In the genomic region with DNA sequence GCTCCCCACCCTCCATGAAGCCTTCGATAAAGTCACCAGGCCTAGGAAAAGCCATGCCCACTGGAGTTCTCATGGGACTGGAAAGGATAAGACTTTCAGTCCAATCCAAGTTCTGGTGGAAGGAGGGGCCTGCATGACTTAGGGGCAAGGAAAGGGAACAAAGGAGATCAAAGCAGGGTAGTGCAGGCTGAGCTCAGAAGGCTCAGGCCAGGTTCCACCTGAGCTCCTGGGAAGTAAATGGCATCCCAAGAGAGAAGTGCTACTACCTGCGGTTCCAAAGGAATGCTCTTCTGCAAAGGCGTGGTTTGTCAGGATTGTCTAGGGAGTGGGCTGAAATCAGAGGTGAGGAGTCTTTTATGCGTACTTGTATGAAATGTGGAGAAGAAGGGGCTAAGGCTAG, we compare ENCODE assay signal across 21 mouse cellular contexts. TPM values are rescaled to one million over a fixed set of nuclear protein-coding genes. Genes with fewer than 3 reads are reported as not detected.
A peak's percentile ranks its signal among the peaks of the same experiment; 100 is the strongest.
DNase-seq lines count a peak whose midpoint lies in the region; ATAC-seq and TF ChIP-seq lines count a peak whose summit lies in the region.
"Had no signal": no experiment of that assay in that cellular context is flagged by ENCODE, and none has a peak within 500 bp of the region (broad histone marks: within the 10 kb centered on the region; RNA-seq: fewer than 3 reads in every experiment).

No protein-coding gene starts in this region.

- WGBS in intestine, embryonic 15.5 days = 83% methylated on average over 4 of the region's 4 CpGs
- WGBS in intestine, postnatal 0 days = 77% methylated on average over 4 of the region's 4 CpGs
- WGBS in lung, embryonic 14.5 days = 78% methylated on average over 4 of the region's 4 CpGs
- 73% methylated on average over 4 of the region's 4 CpGs for WGBS in stomach, embryonic 16.5 days
- WGBS in stomach, postnatal 0 days = 73% methylated on average over 4 of the region's 4 CpGs

- no peak overlapping the region for H3K4me3 ChIP-seq in intestine, embryonic 15.5 days (replicated peaks)
- H3K4me3 ChIP-seq in intestine, postnatal 0 days (ENCODE audit: low read depth, low read length) = no peak overlapping the region
- no peak overlapping the region for H3K4me3 ChIP-seq in lung, embryonic 14.5 days (ENCODE audit: low read depth, low read length)
- no peak overlapping the region for H3K4me3 ChIP-seq in stomach, embryonic 16.5 days (replicated peaks; ENCODE audit: low read length)
- H3K4me3 ChIP-seq in stomach, postnatal 0 days (ENCODE audit: low read depth, low read length) = no peak overlapping the region
- H3K4me3 ChIP-seq: embryonic facial prominence, embryonic 12.5 days; forebrain, embryonic 15.5 days; heart, adult 2 months; heart, embryonic 12.5 days; hindbrain, embryonic 10.5 days had no signal

- H3K4me1 ChIP-seq in intestine, embryonic 15.5 days (replicated peaks) = peaks cover 15% of the 10 kb centered on the region; the same call in 1 of the 2 replicates
- no peaks in the 10 kb centered on the region; the same call in 1 of the 2 replicates for H3K4me1 ChIP-seq in intestine, postnatal 0 days (replicated peaks; ENCODE audit: control insufficient read depth, insufficient read depth, low read length)
- H3K4me1 ChIP-seq in lung, embryonic 14.5 days (ENCODE audit: insufficient read depth) = 0 out of 2 replicates have a peak, but pooled peaks cover 3% of the 10 kb centered on the region
- peaks cover 4% of the 10 kb centered on the region for H3K4me1 ChIP-seq in stomach, embryonic 16.5 days (ENCODE audit: control insufficient read depth, insufficient read depth, low read length)
- H3K4me1 ChIP-seq in stomach, postnatal 0 days (replicated peaks; ENCODE audit: control insufficient read depth, insufficient read depth) = no peaks in the 10 kb centered on the region
- H3K4me1 ChIP-seq: forebrain, embryonic 15.5 days had no signal

- H3K27ac ChIP-seq in intestine, embryonic 15.5 days = no peak overlapping the region
- no peak overlapping the region for H3K27ac ChIP-seq in intestine, postnatal 0 days (ENCODE audit: low read depth, low read length)
- no peak overlapping the region for H3K27ac ChIP-seq in lung, embryonic 14.5 days (ENCODE audit: low read depth)
- 0 out of 2 replicates have a peak overlapping the region, but pooled peaks have one; percentile 38 for H3K27ac ChIP-seq in stomach, embryonic 16.5 days (ENCODE audit: low read length)
- no peak overlapping the region for H3K27ac ChIP-seq in stomach, postnatal 0 days (replicated peaks)
- H3K27ac ChIP-seq: embryonic facial prominence, embryonic 12.5 days; forebrain, embryonic 15.5 days; heart, adult 2 months; hindbrain, embryonic 10.5 days had no signal

- H3K4me2 ChIP-seq in intestine, embryonic 15.5 days (replicated peaks) = no peak overlapping the region
- H3K4me2 ChIP-seq in intestine, postnatal 0 days (replicated peaks; ENCODE audit: low read depth) = no peak overlapping the region
- no peak overlapping the region for H3K4me2 ChIP-seq in lung, embryonic 14.5 days
- H3K4me2 ChIP-seq in stomach, embryonic 16.5 days (ENCODE audit: low read depth, low read length) = no peak overlapping the region
- H3K4me2 ChIP-seq in stomach, postnatal 0 days (replicated peaks; ENCODE audit: low read depth) = no peak overlapping the region
- H3K4me2 ChIP-seq: embryonic facial prominence, embryonic 12.5 days; forebrain, embryonic 15.5 days; heart, embryonic 12.5 days had no signal

- no peak overlapping the region for H3K9ac ChIP-seq in intestine, embryonic 15.5 days
- H3K9ac ChIP-seq in intestine, postnatal 0 days (ENCODE audit: low read depth, low read length) = no peak overlapping the region
- no peak overlapping the region for H3K9ac ChIP-seq in lung, embryonic 14.5 days
- no peak overlapping the region for H3K9ac ChIP-seq in stomach, embryonic 16.5 days (ENCODE audit: low read length)
- no peak overlapping the region for H3K9ac ChIP-seq in stomach, postnatal 0 days (ENCODE audit: low read length)
- H3K9ac ChIP-seq: embryonic facial prominence, embryonic 12.5 days; forebrain, embryonic 15.5 days; heart, embryonic 12.5 days had no signal

- H3K27me3 ChIP-seq in intestine, embryonic 15.5 days (replicated peaks) = no peaks in the 10 kb centered on the region
- no peaks in the 10 kb centered on the region for H3K27me3 ChIP-seq in intestine, postnatal 0 days (replicated peaks; ENCODE audit: control insufficient read depth, insufficient read depth, low read length)
- no peaks in the 10 kb centered on the region for H3K27me3 ChIP-seq in lung, embryonic 14.5 days (ENCODE audit: insufficient read depth, low read length)
- H3K27me3 ChIP-seq in stomach, embryonic 16.5 days (ENCODE audit: control insufficient read depth, insufficient read depth, low read length) = no peaks in the 10 kb centered on the region
- H3K27me3 ChIP-seq in stomach, postnatal 0 days (ENCODE audit: control insufficient read depth, insufficient read depth, low read length) = no peaks in the 10 kb centered on the region
- H3K27me3 ChIP-seq: embryonic facial prominence, embryonic 12.5 days; forebrain, embryonic 15.5 days; heart, embryonic 12.5 days had no signal

- TF ChIP-seq CTCF in intestine, postnatal 0 days (IDR thresholded peaks at IDR 0.05; ENCODE audit: low read depth) = no peak
- TF ChIP-seq CTCF in lung, embryonic 14.5 days (IDR thresholded peaks at IDR 0.05; ENCODE audit: low read depth) = no peak
- TF ChIP-seq CTCF in stomach, postnatal 0 days (IDR thresholded peaks at IDR 0.05; ENCODE audit: low read depth) = no peak

- no peaks in the 10 kb centered on the region for H3K9me3 ChIP-seq in intestine, embryonic 15.5 days
- no peaks in the 10 kb centered on the region for H3K9me3 ChIP-seq in intestine, postnatal 0 days (ENCODE audit: control insufficient read depth)
- no peaks in the 10 kb centered on the region for H3K9me3 ChIP-seq in lung, embryonic 14.5 days (ENCODE audit: low read depth, low read length)
- H3K9me3 ChIP-seq in stomach, embryonic 16.5 days (replicated peaks; ENCODE audit: control insufficient read depth, low read length) = no peaks in the 10 kb centered on the region
- H3K9me3 ChIP-seq in stomach, postnatal 0 days (ENCODE audit: control insufficient read depth, low read length) = no peaks in the 10 kb centered on the region
- H3K9me3 ChIP-seq: embryonic facial prominence, embryonic 12.5 days; forebrain, embryonic 15.5 days; heart, embryonic 12.5 days; hindbrain, embryonic 10.5 days had no signal

- ATAC-seq in intestine, embryonic 15.5 days = peak; percentile 23; the same call in 1 of the 2 replicates
- ATAC-seq in intestine, postnatal 0 days = no peak
- ATAC-seq in lung, embryonic 14.5 days (ENCODE audit: insufficient read depth) = peak; percentile 38; the same call in 1 of the 2 replicates
- ATAC-seq in stomach, embryonic 16.5 days (ENCODE audit: insufficient read depth, low FRiP score) = no peak
- no peak for ATAC-seq in stomach, postnatal 0 days (ENCODE audit: low FRiP score, low TSS enrichment)
- ATAC-seq in activated CD4-positive, CD25-positive, alpha-beta regulatory T cell, adult 4 months = no peak
- ATAC-seq: forebrain, embryonic 15.5 days; hindbrain, embryonic 16.5 days had no signal

- no peak for TF ChIP-seq EP300 in stomach, postnatal 0 days (optimal IDR thresholded peaks at IDR 0.05)

- no peak for DNase-seq in lung, embryonic 14.5 days
- no peak for DNase-seq in lung, postnatal 10 days
- DNase-seq in stomach, postnatal 0 days (ENCODE audit: low spot score) = no peak
- DNase-seq in heart, adult 9 months (ENCODE audit: low spot score in 2 of 2) = no peak
- DNase-seq: adrenal gland, postnatal 14 days; cerebellum, adult 11-12 months; cerebellum, adult 9-10 months; cerebellum, postnatal 25 days; gastrocnemius, postnatal 36 days; heart, adult 2 months had no signal

- no peaks in the 10 kb centered on the region for H3K36me3 ChIP-seq in intestine, embryonic 15.5 days
- no peaks in the 10 kb centered on the region for H3K36me3 ChIP-seq in intestine, postnatal 0 days (ENCODE audit: control insufficient read depth, insufficient read depth)
- H3K36me3 ChIP-seq in lung, embryonic 14.5 days (ENCODE audit: insufficient read depth) = no peaks in the 10 kb centered on the region
- no peaks in the 10 kb centered on the region for H3K36me3 ChIP-seq in stomach, embryonic 16.5 days (ENCODE audit: control insufficient read depth, insufficient read depth, low read length)
- no peaks in the 10 kb centered on the region for H3K36me3 ChIP-seq in stomach, postnatal 0 days (ENCODE audit: control insufficient read depth, insufficient read depth, low read length)
- H3K36me3 ChIP-seq: embryonic facial prominence, embryonic 12.5 days; forebrain, embryonic 15.5 days; heart, embryonic 12.5 days had no signal

RNA-seq across cellular contexts. Expression of a gene that starts 39.4 kb away (rescaled TPM):
- polyA plus RNA-seq in intestine, embryonic 15.5 days (2015; fragmentation: Nextera tagmentation; extraction: Ambion mirVana) = 0.49 and 0.64 TPM in 2 replicates
- polyA plus RNA-seq in intestine, postnatal 0 days (2015; fragmentation: Nextera tagmentation; extraction: Ambion mirVana) = 0.25 and 0.51 TPM in 2 replicates
- 0.32 and 0.39 TPM in 2 replicates for polyA plus RNA-seq in lung, embryonic 14.5 days (2014; fragmentation: Nextera tagmentation; extraction: Ambion mirVana)
- 0.30 and 0.34 TPM in 2 replicates for polyA plus RNA-seq in stomach, embryonic 16.5 days (2015; fragmentation: Nextera tagmentation; extraction: Ambion mirVana)
- 0.16 TPM in 1 of 2 replicates, not detected in the other for polyA plus RNA-seq in stomach, postnatal 0 days (2015; fragmentation: Nextera tagmentation; extraction: Ambion mirVana)
- polyA plus RNA-seq in activated CD4-positive, CD25-positive, alpha-beta regulatory T cell, adult 4 months (2017; shearing (Covaris generic)) = not detected
- polyA plus RNA-seq: C2C12; cortical plate, adult 2 months; heart, adult 2 months; heart, embryonic 12.5 days; hindbrain, embryonic 16.5 days had no signal

RNA-seq across cellular contexts. Expression of a gene that starts 44.8 kb away (rescaled TPM):
- polyA plus RNA-seq in intestine, embryonic 15.5 days (2015; fragmentation: Nextera tagmentation; extraction: Ambion mirVana) = 30.2 and 32.1 TPM in 2 replicates
- 21.0 and 21.2 TPM in 2 replicates for polyA plus RNA-seq in intestine, postnatal 0 days (2015; fragmentation: Nextera tagmentation; extraction: Ambion mirVana)
- polyA plus RNA-seq in lung, embryonic 14.5 days (2014; fragmentation: Nextera tagmentation; extraction: Ambion mirVana) = 14.0 and 14.9 TPM in 2 replicates
- 24.3 and 26.8 TPM in 2 replicates for polyA plus RNA-seq in stomach, embryonic 16.5 days (2015; fragmentation: Nextera tagmentation; extraction: Ambion mirVana)
- polyA plus RNA-seq in stomach, postnatal 0 days (2015; fragmentation: Nextera tagmentation; extraction: Ambion mirVana) = 15.0 and 16.9 TPM in 2 replicates
- polyA plus RNA-seq in activated CD4-positive, CD25-positive, alpha-beta regulatory T cell, adult 4 months (2017; shearing (Covaris generic)) = 1 to 10 TPM; 2.9 to 5.0 TPM

Comparison
In these comparisons a context has a peak if more than half of its experiments do, and no peak if none do; other contexts are left out.
1. ATAC-seq: peak in intestine, embryonic 15.5 days (single experiment) and lung, embryonic 14.5 days (single experiment); none in intestine, postnatal 0 days (single experiment), stomach, embryonic 16.5 days (single experiment), stomach, postnatal 0 days (single experiment) and activated CD4-positive, CD25-positive, alpha-beta regulatory T cell, adult 4 months (single experiment).